Mouse (Mus musculus): Measurements from ENCODE around the gene Col9a1. TPM values are rescaled to one million over a fixed set of nuclear protein-coding genes. Genes with fewer than 3 reads are reported as not detected.

The Col9a1 gene
- polyA plus RNA-seq, 1 experiment from 2014 or later, result 80.8 TPM

GRCm38 (mm10) chr1:24294979-24295942, 117.9 kb downstream of the Col9a1 start:
- no peak for DNase-seq (ENCODE audit: low spot score)
- WGBS, result 77% methylated on average over 7 of the region's 7 CpGs
- H3K9me3 ChIP-seq (ENCODE audit: control insufficient read depth, low read length), result no peaks in the 10 kb centered on the region

GRCm38 (mm10) chr1:24300700-24301099, 123.3 kb downstream of the Col9a1 start:
- Histone ChIP-seq H3K27ac (replicated peaks; ENCODE audit: low read depth, low read length) (no peak overlapping the region), H3K9me3 (ENCODE audit: control insufficient read depth, low read length) (no peaks in the 10 kb centered on the region), H3K36me3 (ENCODE audit: control insufficient read depth, insufficient read depth, low read length) (no peaks in the 10 kb centered on the region), H3K27me3 (ENCODE audit: control insufficient read depth, insufficient read depth, low read length) (no peaks in the 10 kb centered on the region), H3K4me2 (ENCODE audit: low read depth, severe bottlenecking) (no peak overlapping the region), H3K9ac (ENCODE audit: low read length) (no peak overlapping the region), H3K4me3 (ENCODE audit: low read depth, low read length) (no peak overlapping the region), H3K4me1 (ENCODE audit: control insufficient read depth, insufficient read depth, low read length) (no peaks in the 10 kb centered on the region)
- ATAC-seq (ENCODE audit: insufficient number of reproducible peaks, low FRiP score, low TSS enrichment, low read depth), result no peak
- DNase-seq (ENCODE audit: low spot score), result no peak
- 89% methylated on average over 3 of the region's 3 CpGs for WGBS

More at GRCm38 (mm10) chr1:24294979-24295942, 117.9 kb downstream of the Col9a1 start:
- H3K4me1 ChIP-seq (ENCODE audit: control insufficient read depth, insufficient read depth, low read length), result peaks cover 3% of the 10 kb centered on the region; the same call in 1 of the 2 replicates
- no peak overlapping the region for H3K4me2 ChIP-seq (ENCODE audit: low read depth, severe bottlenecking)
- H3K36me3 ChIP-seq (ENCODE audit: control insufficient read depth, insufficient read depth, low read length), result no peaks in the 10 kb centered on the region
- H3K4me3 ChIP-seq (ENCODE audit: low read depth, low read length), result no peak overlapping the region
- no peaks in the 10 kb centered on the region for H3K27me3 ChIP-seq (ENCODE audit: control insufficient read depth, insufficient read depth, low read length)
- no peak for ATAC-seq (ENCODE audit: insufficient number of reproducible peaks, low FRiP score, low TSS enrichment, low read depth)
- H3K9ac ChIP-seq (ENCODE audit: low read length), result no peak overlapping the region
- no peak overlapping the region for H3K27ac ChIP-seq (replicated peaks; ENCODE audit: low read depth, low read length)

Other genes with a start within 250 kb of the Col9a1 start
- gene Sdhaf4, start 172.0 kb upstream of the Col9a1 start, polyA plus RNA-seq (2014; fragmentation: Nextera tagmentation; extraction: Ambion mirVana), result 95.7 and 98.4 TPM in 2 replicates
- 35.3 and 36.4 TPM in 2 replicates for gene Fam135a, start 77.3 kb upstream of the Col9a1 start, polyA plus RNA-seq (2014; fragmentation: Nextera tagmentation; extraction: Ambion mirVana)